Mouse (Mus musculus) liver, embryonic 14.5 days (tissue): ENCODE data around the gene Adamtsl3. TPM values are rescaled to one million over a fixed set of nuclear protein-coding genes. Genes with fewer than 3 reads are reported as not detected.
"Not testable (repeated sequence)": the region's sequence is repeated elsewhere in the genome, so short reads cannot be mapped to it uniquely, and the experiment has no call there.

ENCODE experiments used
- ATAC-seq: fragments of 200-750 bp; cut with Nextera tagmentation; 2 replicates; pipeline ENCODE4 v1.8.0; 2017; ENCODE audit warnings: moderate number of reproducible peaks, mild to moderate bottlenecking, moderate library complexity; ENCODE audit not compliant: insufficient read depth
- DNase-seq, 3 experiments: peaks; one replicate each; pipeline ENCODE4 v3.0.0-alpha.2; 2012 to 2013; ENCODE audit warnings: low read depth in 3 of 3, low spot score in 3 of 3
- H3K27ac ChIP-seq: fragments of 300-500 bp; sonication (generic); 2 replicates; pipeline ENCODE4 v1.5.1; 2014; ENCODE audit warnings: moderate library complexity, mild to moderate bottlenecking, control low read depth, inconsistent platforms
- H3K27me3 ChIP-seq: fragments of 300-500 bp; sonication (generic); 2 replicates; pipeline ENCODE4 v1.6.1; 2014; ENCODE audit warnings: mild to moderate bottlenecking, low read length, moderate library complexity; ENCODE audit not compliant: control insufficient read depth, insufficient read depth
- H3K36me3 ChIP-seq: fragments of 300-500 bp; sonication (generic); replicated peaks from 2 replicates; pipeline ENCODE4 v1.6.1; 2014; ENCODE audit warnings: low read depth; ENCODE audit not compliant: control insufficient read depth, insufficient read depth
- H3K4me1 ChIP-seq, 2 experiments: fragments of 200-500 bp in 1 of 2; fragments of 300-500 bp in 1 of 2; sonication (generic) in 1 of 2; replicated peaks; 2 replicates each; pipeline ENCODE4 v1.6.1; 2012 to 2014; ENCODE audit warnings: antibody characterized with exemption in 1 of 2, inconsistent platforms in 1 of 2, low read length in 1 of 2; ENCODE audit not compliant: control insufficient read depth in 2 of 2, insufficient read depth in 2 of 2
- H3K4me2 ChIP-seq: fragments of 300-500 bp; sonication (generic); 2 replicates; pipeline ENCODE4 v1.6.1; 2014; ENCODE audit warnings: low read depth, mild to moderate bottlenecking, control low read depth, moderate library complexity
- H3K4me3 ChIP-seq, 2 experiments: fragments of 200-500 bp in 1 of 2; fragments of 300-500 bp in 1 of 2; sonication (generic) in 1 of 2; 2 replicates each; pipeline ENCODE4 v1.5.1; 2012 to 2014; ENCODE audit warnings: low read depth in 2 of 2, low read length in 2 of 2, mild to moderate bottlenecking in 2 of 2, control low read depth in 1 of 2, inconsistent platforms in 1 of 2, moderate library complexity in 1 of 2; ENCODE audit not compliant: insufficient read depth in 1 of 2
- H3K9ac ChIP-seq: fragments of 300-500 bp; sonication (generic); replicated peaks from 2 replicates; pipeline ENCODE4 v1.6.1; 2014; ENCODE audit warnings: mild to moderate bottlenecking, control low read depth, moderate library complexity
- H3K9me3 ChIP-seq: fragments of 300-500 bp; sonication (generic); 2 replicates; pipeline ENCODE4 v1.6.1; 2016; ENCODE audit warnings: low read length, mixed read lengths; ENCODE audit not compliant: control insufficient read depth
- CTCF ChIP-seq: IDR thresholded peaks from 2 replicates; pipeline ENCODE4 v1.5.1; 2016; ENCODE audit warnings: antibody characterized with exemption, low read depth, control low read depth
- EP300 ChIP-seq: IDR thresholded peaks from 2 replicates; pipeline ENCODE4 v1.6.1; 2016; ENCODE audit warnings: antibody characterized with exemption, low read depth
- WGBS: fragments of 180-500 bp; shearing (Covaris S2); extraction: QIAGEN DNeasy Blood & Tissue Kit; methylation state at CpG from one replicate; pipeline ENCODE4 v1.1.7; 2014; ENCODE audit not compliant: insufficient replicate concordance; 5-methylcytosine and 5-hydroxymethylcytosine counted together
- polyA plus RNA-seq, 2 experiments: library from polyadenylated mRNA; depleted of rRNA in 1 of 2; stranded (reverse) in 1 of 2; unstranded in 1 of 2; fragments of >200 nt; fragmentation: Nextera tagmentation in 1 of 2; extraction: Ambion mirVana in 1 of 2; gene quantifications; 2 replicates each; pipeline versions ENCODE4 v1.2.1 to v1.2.3; 2012 to 2014

Gene Adamtsl3
- polyA plus RNA-seq, 2 experiments: 0.06 TPM; not detected in 1

DNA sequence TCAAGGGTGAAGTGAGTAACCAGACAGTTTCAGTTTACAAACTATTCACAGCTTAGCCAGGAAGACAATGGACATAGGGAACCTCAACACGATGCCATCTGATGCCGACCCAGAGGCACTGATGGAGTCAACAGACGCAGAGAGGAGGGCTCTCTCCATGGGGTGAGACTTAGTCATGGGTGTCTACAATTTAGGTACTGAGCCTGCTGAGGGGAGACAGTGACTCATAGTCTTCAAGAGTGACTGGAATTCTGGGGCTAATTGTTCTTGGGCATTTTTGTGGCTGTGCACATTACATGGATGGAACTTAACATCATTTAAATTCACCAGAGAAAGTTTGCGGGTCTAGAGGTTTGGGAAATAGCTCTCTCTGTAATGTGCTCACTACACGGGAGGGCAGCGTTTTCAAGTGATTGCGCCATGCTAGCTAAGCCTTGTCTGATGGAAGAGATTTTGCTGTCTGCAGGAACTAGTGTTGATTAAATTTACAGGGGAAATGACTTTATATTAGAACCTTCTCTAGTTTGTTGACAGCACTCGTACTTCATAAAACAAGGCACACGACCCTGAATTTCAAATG lies 70.1 kb downstream of the Adamtsl3 start:
- no peaks in the 10 kb centered on the region for H3K9me3 ChIP-seq
- no peaks in the 10 kb centered on the region for H3K27me3 ChIP-seq
- 68% methylated on average over 9 of the region's 9 CpGs for WGBS
- H3K4me1 ChIP-seq: no peaks in the 10 kb centered on the region
- DNase-seq (no peak), ATAC-seq (no peak)
- no peaks in the 10 kb centered on the region for H3K36me3 ChIP-seq
- no peak overlapping the region for H3K4me3 ChIP-seq
- TF ChIP-seq CTCF (no peak), EP300 (no peak)
- H3K27ac ChIP-seq: no peak overlapping the region
- H3K4me2 ChIP-seq: no peak overlapping the region
- no peak overlapping the region for H3K9ac ChIP-seq

DNA sequence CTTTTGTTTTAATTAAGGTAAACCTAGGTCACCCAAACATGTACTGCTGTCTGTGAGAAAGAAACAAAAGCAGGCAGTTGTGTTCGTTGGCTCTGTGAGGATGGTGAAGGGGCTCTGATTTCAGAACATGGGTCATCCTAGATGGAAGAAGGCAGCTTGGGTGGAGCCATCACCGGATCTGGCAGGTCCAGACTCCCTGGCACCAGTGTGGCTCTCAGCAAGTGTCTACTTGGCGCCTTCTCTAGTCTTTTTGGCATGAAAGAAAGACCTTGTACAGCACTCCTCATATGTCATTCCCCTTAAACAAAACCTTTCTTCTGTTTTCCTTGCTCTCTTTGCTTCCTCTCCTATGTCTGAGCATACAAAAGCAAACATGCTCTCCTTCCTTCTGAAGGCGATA lies 75.5 kb downstream of the Adamtsl3 start:
- 48% methylated on average over 4 of the region's 4 CpGs for WGBS

DNA sequence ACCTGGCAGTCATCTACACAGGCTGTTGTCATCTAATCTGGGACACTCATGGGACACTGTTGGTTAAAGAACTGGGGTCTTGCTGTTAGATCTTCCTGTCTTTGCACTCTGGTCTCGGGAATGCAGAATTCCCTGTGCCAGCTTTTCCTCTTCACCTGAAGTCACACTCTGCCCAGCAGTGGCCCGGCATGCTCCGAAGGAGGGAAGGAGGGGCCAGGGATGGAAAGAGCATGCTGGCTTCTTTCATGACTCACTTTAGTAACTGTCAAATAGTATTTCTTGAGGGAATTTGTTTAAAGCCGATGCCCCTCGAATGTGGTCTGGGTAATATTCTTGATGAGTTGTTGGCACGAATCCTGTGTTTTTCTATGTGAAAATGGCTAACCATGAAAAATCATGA lies 81.2 kb downstream of the Adamtsl3 start:
- WGBS: 68% methylated on average over 6 of the region's 6 CpGs
- no peak overlapping the region for H3K9ac ChIP-seq

More for the DNA sequence above, 75.5 kb downstream of the Adamtsl3 start:
- Histone ChIP-seq H3K9ac (no peak overlapping the region), H3K9me3 (no peaks in the 10 kb centered on the region), H3K27ac (no peak overlapping the region), H3K27me3 (no peaks in the 10 kb centered on the region), H3K4me2 (no peak overlapping the region), H3K36me3 (no peaks in the 10 kb centered on the region), H3K4me3 (no peak overlapping the region), H3K4me1 (no peaks in the 10 kb centered on the region)
- TF ChIP-seq EP300: no peak
- no peak for TF ChIP-seq CTCF
- no peak for ATAC-seq
- DNase-seq: no peak

DNA sequence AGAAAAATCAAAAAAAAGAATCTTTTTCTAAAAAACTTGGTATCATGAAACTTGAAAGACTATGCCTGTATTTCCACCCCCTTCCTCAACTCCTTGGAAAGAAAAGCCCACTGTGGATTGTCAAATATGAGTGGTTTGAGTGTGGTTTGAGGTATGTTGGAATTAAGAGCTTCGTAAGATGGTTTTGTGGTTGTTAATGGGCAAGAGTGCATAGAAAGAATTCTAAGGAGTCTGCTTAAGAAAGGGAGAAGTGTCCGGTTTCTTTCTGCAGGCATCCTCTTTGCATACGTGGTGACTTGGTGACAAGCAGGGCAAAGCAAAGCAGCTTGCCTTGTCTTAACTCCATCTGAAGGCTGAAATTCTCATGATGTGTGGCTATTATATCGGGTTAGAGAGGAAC lies 81.6 kb downstream of the Adamtsl3 start:
- H3K4me3 ChIP-seq: no peak overlapping the region
- no peaks in the 10 kb centered on the region for H3K4me1 ChIP-seq
- no peak for DNase-seq
- 61% methylated on average over 4 of the region's 4 CpGs for WGBS
- no peak overlapping the region for H3K9ac ChIP-seq
- no peak for ATAC-seq
- no peaks in the 10 kb centered on the region for H3K36me3 ChIP-seq
- no peak overlapping the region for H3K4me2 ChIP-seq
- TF ChIP-seq CTCF (no peak), EP300 (no peak)
- H3K9me3 ChIP-seq: no peaks in the 10 kb centered on the region
- no peak overlapping the region for H3K27ac ChIP-seq
- no peaks in the 10 kb centered on the region for H3K27me3 ChIP-seq

More for the DNA sequence above, 81.2 kb downstream of the Adamtsl3 start:
- no peak overlapping the region for H3K27ac ChIP-seq
- no peaks in the 10 kb centered on the region for H3K9me3 ChIP-seq
- H3K36me3 ChIP-seq: no peaks in the 10 kb centered on the region
- DNase-seq (no peak), ATAC-seq (no peak)
- no peaks in the 10 kb centered on the region for H3K4me1 ChIP-seq
- H3K27me3 ChIP-seq: no peaks in the 10 kb centered on the region
- H3K4me2 ChIP-seq: no peak overlapping the region
- TF ChIP-seq EP300 (no peak), CTCF (no peak)
- no peak overlapping the region for H3K4me3 ChIP-seq

DNA sequence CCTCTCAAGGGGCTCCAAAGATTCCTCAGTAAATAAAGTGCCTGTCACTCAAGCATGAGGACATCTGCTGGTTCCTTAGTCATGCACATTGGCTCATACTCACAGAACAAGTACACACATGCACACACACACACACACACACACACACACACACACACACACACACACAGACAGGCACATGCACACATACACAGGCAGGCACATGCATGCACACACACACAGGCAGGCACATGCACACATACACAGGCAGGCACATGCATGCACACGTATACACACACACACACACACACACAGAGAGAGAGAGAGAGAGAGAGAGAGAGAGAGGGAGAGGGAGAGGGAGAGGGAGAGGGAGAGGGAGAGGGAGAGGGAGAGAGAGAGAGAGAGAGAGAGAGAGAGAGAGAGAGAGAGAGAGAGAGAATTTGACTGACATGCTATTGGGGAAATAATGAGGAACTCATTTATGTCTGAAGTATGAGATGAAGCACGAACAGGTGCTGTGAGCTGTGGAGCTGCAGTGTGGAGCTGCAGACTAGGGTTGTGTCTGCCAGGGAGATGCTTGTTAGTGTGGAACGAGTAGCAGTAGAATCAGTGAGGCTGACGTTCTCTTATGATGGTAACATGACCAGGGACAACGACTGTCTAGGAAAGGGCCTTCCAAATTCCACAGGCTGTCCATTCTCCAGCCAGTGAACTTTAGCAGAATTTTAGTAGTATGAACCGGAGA lies 85.0 kb downstream of the Adamtsl3 start:
- not testable (repeated sequence) for H3K27me3 ChIP-seq, H3K4me3 ChIP-seq, H3K9ac ChIP-seq, H3K36me3 ChIP-seq, ATAC-seq, H3K4me2 ChIP-seq, H3K9me3 ChIP-seq, H3K4me1 ChIP-seq, H3K27ac ChIP-seq, DNase-seq
- WGBS: 50% methylated on average over 6 of the region's 6 CpGs
